Mouse (Mus musculus): ENCODE measurements around the gene Lin7c. TPM values are rescaled to one million over a fixed set of nuclear protein-coding genes. Genes with fewer than 3 reads are reported as not detected.

Lin7c gene
- polyA plus RNA-seq, 1 experiment from 2014 or later: 72.0 TPM

GRCm38 (mm10) chr2:109918592-109919262, 28.1 kb downstream of the Lin7c start:
- Histone ChIP-seq H3K27ac (peak overlapping the region; percentile 99), H3K9ac (peak overlapping the region; percentile 98), H3K4me1 (replicated peaks) (peaks cover 11% of the 10 kb centered on the region), H3K4me2 (replicated peaks) (peak overlapping the region; percentile 72), H3K36me3 (no peaks in the 10 kb centered on the region), H3K27me3 (replicated peaks) (no peaks in the 10 kb centered on the region), H3K4me3 (replicated peaks) (peak overlapping the region; percentile 92), H3K9me3 (no peaks in the 10 kb centered on the region)
- WGBS: 6% methylated on average over 22 of the region's 22 CpGs
- ATAC-seq: no peak

- Histone ChIP-seq H3K4me3 (replicated peaks) (peak overlapping the region; percentile 92), H3K9ac (peak overlapping the region; percentile 47), H3K27me3 (replicated peaks) (no peaks in the 10 kb centered on the region), H3K4me2 (replicated peaks) (peak overlapping the region; percentile 72), H3K9me3 (no peaks in the 10 kb centered on the region), H3K27ac (no peak overlapping the region; the same call in 1 of the 2 replicates), H3K36me3 (no peaks in the 10 kb centered on the region), H3K4me1 (replicated peaks) (peaks cover 11% of the 10 kb centered on the region)
- 69% methylated on average over 7 of the region's 7 CpGs for WGBS
- no peak for ATAC-seq
Measured at GRCm38 (mm10) chr2:109920471-109920870, 29.8 kb downstream of the Lin7c start.

GRCm38 (mm10) chr2:109921298-109922035, 30.8 kb downstream of the Lin7c start:
- Histone ChIP-seq H3K9me3 (no peaks in the 10 kb centered on the region), H3K9ac (no peak overlapping the region), H3K4me3 (replicated peaks) (peak overlapping the region; percentile 7), H3K27ac (no peak overlapping the region), H3K27me3 (replicated peaks) (no peaks in the 10 kb centered on the region), H3K4me2 (replicated peaks) (peak overlapping the region; percentile 72), H3K36me3 (0 out of 2 replicates have a peak, but pooled peaks cover 3% of the 10 kb centered on the region), H3K4me1 (replicated peaks) (peaks cover 17% of the 10 kb centered on the region)
- 44% methylated on average over 8 of the region's 8 CpGs for WGBS
- no peak for ATAC-seq

- ATAC-seq: no peak
- Histone ChIP-seq H3K4me2 (replicated peaks) (peak overlapping the region; percentile 72; the same call in 1 of the 2 replicates), H3K36me3 (0 out of 2 replicates have a peak, but pooled peaks cover 3% of the 10 kb centered on the region), H3K9ac (no peak overlapping the region), H3K27me3 (replicated peaks) (no peaks in the 10 kb centered on the region), H3K4me3 (replicated peaks) (no peak overlapping the region), H3K4me1 (replicated peaks) (peaks cover 17% of the 10 kb centered on the region), H3K27ac (no peak overlapping the region), H3K9me3 (no peaks in the 10 kb centered on the region)
- WGBS: 61% methylated on average over 3 of the region's 3 CpGs
Measured at GRCm38 (mm10) chr2:109922306-109922705, 31.7 kb downstream of the Lin7c start.

GRCm38 (mm10) chr2:109923031-109923430, 32.4 kb downstream of the Lin7c start:
- Histone ChIP-seq H3K27me3 (replicated peaks) (no peaks in the 10 kb centered on the region), H3K27ac (no peak overlapping the region), H3K4me3 (replicated peaks) (no peak overlapping the region; the same call in 1 of the 2 replicates), H3K9ac (no peak overlapping the region), H3K36me3 (0 out of 2 replicates have a peak, but pooled peaks cover 3% of the 10 kb centered on the region), H3K9me3 (no peaks in the 10 kb centered on the region), H3K4me2 (replicated peaks) (peak overlapping the region; percentile 36), H3K4me1 (replicated peaks) (peaks cover 22% of the 10 kb centered on the region)
- 59% methylated on average over 3 of the region's 3 CpGs for WGBS
- ATAC-seq: no peak

- WGBS: 82% methylated on average over 3 of the region's 3 CpGs
- no peak overlapping the region for H3K9ac ChIP-seq
- no peaks in the 10 kb centered on the region for H3K27me3 ChIP-seq (replicated peaks)
- H3K36me3 ChIP-seq: 0 out of 2 replicates have a peak, but pooled peaks cover 3% of the 10 kb centered on the region
- H3K4me1 ChIP-seq (replicated peaks): peaks cover 22% of the 10 kb centered on the region
- no peak overlapping the region for H3K27ac ChIP-seq
- H3K4me2 ChIP-seq (replicated peaks): no peak overlapping the region
- no peaks in the 10 kb centered on the region for H3K9me3 ChIP-seq
- no peak overlapping the region for H3K4me3 ChIP-seq (replicated peaks)
- no peak for ATAC-seq
Measured at GRCm38 (mm10) chr2:109923945-109924344, 33.3 kb downstream of the Lin7c start.

GRCm38 (mm10) chr2:109926984-109927383, 36.3 kb downstream of the Lin7c start:
- Histone ChIP-seq H3K36me3 (0 out of 2 replicates have a peak, but pooled peaks cover 3% of the 10 kb centered on the region), H3K27ac (no peak overlapping the region), H3K4me1 (replicated peaks) (peaks cover 24% of the 10 kb centered on the region), H3K9ac (no peak overlapping the region), H3K27me3 (replicated peaks) (no peaks in the 10 kb centered on the region), H3K4me2 (replicated peaks) (no peak overlapping the region), H3K4me3 (replicated peaks) (no peak overlapping the region), H3K9me3 (no peaks in the 10 kb centered on the region)
- ATAC-seq: no peak; the same call in 1 of the 2 replicates
- WGBS: 78% methylated on average over 4 of the region's 4 CpGs

- WGBS: 78% methylated on average over 7 of the region's 7 CpGs
Measured at GRCm38 (mm10) chr2:109927446-109927845, 36.8 kb downstream of the Lin7c start.

GRCm38 (mm10) chr2:109927876-109928275, 37.2 kb downstream of the Lin7c start:
- Histone ChIP-seq H3K9ac (no peak overlapping the region), H3K36me3 (0 out of 2 replicates have a peak, but pooled peaks cover 3% of the 10 kb centered on the region), H3K9me3 (no peaks in the 10 kb centered on the region), H3K27me3 (replicated peaks) (no peaks in the 10 kb centered on the region), H3K4me1 (replicated peaks) (peaks cover 33% of the 10 kb centered on the region), H3K4me2 (replicated peaks) (no peak overlapping the region), H3K27ac (no peak overlapping the region), H3K4me3 (replicated peaks) (no peak overlapping the region)
- no peak for ATAC-seq

More at GRCm38 (mm10) chr2:109927446-109927845, 36.8 kb downstream of the Lin7c start:
- no peak overlapping the region for H3K27ac ChIP-seq
- no peaks in the 10 kb centered on the region for H3K27me3 ChIP-seq (replicated peaks)
- peaks cover 29% of the 10 kb centered on the region for H3K4me1 ChIP-seq (replicated peaks)
- no peak overlapping the region for H3K4me2 ChIP-seq (replicated peaks)
- H3K9me3 ChIP-seq: no peaks in the 10 kb centered on the region
- H3K36me3 ChIP-seq: 0 out of 2 replicates have a peak, but pooled peaks cover 3% of the 10 kb centered on the region
- ATAC-seq: no peak
- H3K9ac ChIP-seq: no peak overlapping the region
- H3K4me3 ChIP-seq (replicated peaks): no peak overlapping the region

- H3K9me3 ChIP-seq: no peaks in the 10 kb centered on the region
- H3K27ac ChIP-seq: no peak overlapping the region; the same call in 1 of the 2 replicates
- H3K27me3 ChIP-seq (replicated peaks): no peaks in the 10 kb centered on the region
- peaks cover 38% of the 10 kb centered on the region for H3K4me1 ChIP-seq (replicated peaks)
- no peak overlapping the region for H3K4me3 ChIP-seq (replicated peaks)
- ATAC-seq: no peak
- H3K9ac ChIP-seq: no peak overlapping the region
- WGBS: 37% methylated on average over 4 of the region's 4 CpGs
- no peak overlapping the region for H3K4me2 ChIP-seq (replicated peaks)
- 0 out of 2 replicates have a peak, but pooled peaks cover 3% of the 10 kb centered on the region for H3K36me3 ChIP-seq
Measured at GRCm38 (mm10) chr2:109928791-109929190, 38.1 kb downstream of the Lin7c start.

GRCm38 (mm10) chr2:109929256-109929655, 38.6 kb downstream of the Lin7c start:
- 61% methylated on average over 3 of the region's 3 CpGs for WGBS
- H3K4me1 ChIP-seq (replicated peaks): peaks cover 38% of the 10 kb centered on the region
- H3K27me3 ChIP-seq (replicated peaks): no peaks in the 10 kb centered on the region
- H3K27ac ChIP-seq: peak overlapping the region; percentile 44; the same call in 1 of the 2 replicates
- no peak overlapping the region for H3K4me2 ChIP-seq (replicated peaks)
- ATAC-seq: no peak
- H3K4me3 ChIP-seq (replicated peaks): no peak overlapping the region
- no peaks in the 10 kb centered on the region for H3K9me3 ChIP-seq
- no peak overlapping the region for H3K9ac ChIP-seq
- 0 out of 2 replicates have a peak, but pooled peaks cover 3% of the 10 kb centered on the region for H3K36me3 ChIP-seq

GRCm38 (mm10) chr2:109930366-109930765, 39.7 kb downstream of the Lin7c start:
- no peak for ATAC-seq
- H3K9ac ChIP-seq: no peak overlapping the region
- 95% methylated on average over 5 of the region's 5 CpGs for WGBS
- no peak overlapping the region for H3K4me3 ChIP-seq (replicated peaks)
- no peaks in the 10 kb centered on the region for H3K9me3 ChIP-seq
- H3K27me3 ChIP-seq (replicated peaks): no peaks in the 10 kb centered on the region
- no peak overlapping the region for H3K27ac ChIP-seq
- no peak overlapping the region for H3K4me2 ChIP-seq (replicated peaks)
- H3K36me3 ChIP-seq: 0 out of 2 replicates have a peak, but pooled peaks cover 3% of the 10 kb centered on the region
- peaks cover 38% of the 10 kb centered on the region for H3K4me1 ChIP-seq (replicated peaks)
